Mouse (Mus musculus): ENCODE measurements at regions not wholly inside any gene's neighbourhood (a gene's known extent, or its start where the extent isn't known, plus 50 kb on each side); places are given as distances from the start of the nearest gene placed in this dataset.

DNA sequence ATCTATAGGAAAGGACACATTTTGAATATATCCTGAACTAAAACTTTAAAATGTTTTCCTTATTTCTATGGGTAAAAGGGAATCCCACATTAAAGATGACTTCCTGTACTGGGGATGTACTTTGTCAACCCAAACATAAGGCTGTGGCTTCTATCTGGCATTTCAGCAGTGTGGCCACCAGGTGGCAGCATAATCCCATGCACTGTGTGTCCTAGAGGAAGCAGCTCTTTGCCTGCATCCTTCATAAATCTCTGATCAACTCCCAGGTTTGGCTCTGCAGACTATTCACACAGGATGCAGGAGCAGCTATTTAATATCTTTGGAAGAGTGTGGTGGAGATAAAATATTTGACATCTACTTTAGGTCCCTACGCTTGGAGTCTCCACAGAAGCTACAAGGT lies 59.1 kb downstream of the Bmp15 start:
- DNase-seq (ENCODE audit: low spot score in 2 of 2) = peak; percentile 69 to 72

DNA sequence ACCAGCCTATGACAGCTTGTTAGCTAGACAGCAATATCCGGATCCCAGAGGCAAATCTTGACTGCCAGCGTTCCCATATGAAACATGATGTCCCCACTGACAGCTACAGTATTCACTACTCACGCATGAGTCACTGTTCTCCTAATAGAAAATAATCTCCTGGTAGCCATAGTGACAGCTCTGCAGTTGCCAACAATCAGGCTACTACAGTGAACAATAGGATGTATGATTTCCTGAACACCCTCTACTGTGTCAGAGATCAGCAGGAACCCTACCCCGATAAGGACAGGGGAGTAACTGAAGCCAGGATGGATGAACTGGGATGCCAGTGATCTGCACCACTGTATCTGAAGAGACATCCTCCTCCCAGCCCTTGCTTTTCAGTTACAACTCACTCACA lies 62.0 kb downstream of the Bmp15 start:
- DNase-seq (ENCODE audit: low spot score in 2 of 2) = no peak

DNA sequence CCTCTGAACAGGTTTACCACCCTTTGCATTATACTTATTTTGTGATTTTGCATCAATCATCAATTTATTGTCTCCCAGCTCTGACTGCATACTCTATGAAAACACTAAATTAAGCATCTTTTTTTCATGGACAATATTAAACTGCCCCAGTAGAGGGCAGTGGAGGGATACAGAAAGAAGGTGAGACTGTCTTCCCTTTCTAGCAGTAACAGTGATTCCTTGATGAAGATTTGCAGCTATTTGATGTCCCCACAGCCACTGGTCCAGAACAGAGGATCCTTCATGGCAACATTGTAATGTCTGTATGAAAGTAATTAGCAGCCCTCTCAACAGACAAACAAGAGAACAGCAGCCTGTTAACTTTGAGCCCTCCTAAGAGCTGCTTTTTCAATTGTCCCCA lies 66.5 kb downstream of the Bmp15 start:
- DNase-seq (ENCODE audit: low spot score in 2 of 2) = peak in 1 of 2 experiments; percentile 2

DNA sequence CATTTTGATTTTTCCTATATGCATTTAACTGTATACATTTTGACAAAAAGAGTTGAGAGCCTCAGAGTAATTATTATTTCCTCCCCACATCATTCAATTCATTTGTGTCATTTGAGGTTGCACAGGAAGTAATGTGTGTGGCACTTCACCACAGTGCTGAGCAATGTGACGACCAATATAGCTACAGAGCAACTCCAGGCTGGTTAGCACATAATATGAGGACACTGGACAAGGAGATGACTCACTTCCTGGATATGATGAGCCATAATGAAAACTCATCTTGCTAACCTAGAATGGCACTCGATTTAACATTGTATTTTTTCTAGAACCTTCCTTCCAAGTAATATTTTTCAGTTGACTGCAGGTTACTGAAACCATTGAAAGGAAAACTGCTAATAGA lies 67.6 kb downstream of the Bmp15 start:
- no peak for DNase-seq (ENCODE audit: low spot score in 2 of 2)
